Mouse (Mus musculus): ENCODE data around the gene Rph3al.

DNA sequence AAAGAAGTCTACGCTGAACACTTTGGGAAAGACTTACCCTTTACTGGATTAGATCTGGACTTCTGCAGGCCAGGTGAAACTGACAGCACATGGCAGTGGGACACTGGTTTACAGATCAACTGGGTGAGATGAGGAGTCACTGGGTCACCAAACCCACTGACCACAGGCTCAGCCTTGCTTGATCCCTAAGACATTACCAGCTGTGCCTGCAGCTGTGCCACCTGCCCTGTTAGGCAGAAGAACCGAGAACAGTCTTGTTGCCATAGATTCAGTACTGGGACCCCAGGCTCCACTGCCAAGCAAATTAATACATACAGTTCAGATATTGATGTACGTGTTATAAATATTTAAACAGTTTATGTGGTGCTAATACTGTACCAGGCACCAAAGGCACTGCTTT is 50.9 kb downstream of the Rph3al start:
- TF ChIP-seq CTCF (IDR thresholded peaks at IDR 0.05; ENCODE audit: borderline replicate concordance, insufficient read depth, low read length) = no peak
- no peak for TF ChIP-seq POLR2A (IDR thresholded peaks at IDR 0.05; ENCODE audit: low read depth, low read length)

Measured in embryonic fibroblast, embryonic 13.5 days (primary cell).